Mouse (Mus musculus): ENCODE results near the gene Tmem9.

Tmem9 gene

DNA sequence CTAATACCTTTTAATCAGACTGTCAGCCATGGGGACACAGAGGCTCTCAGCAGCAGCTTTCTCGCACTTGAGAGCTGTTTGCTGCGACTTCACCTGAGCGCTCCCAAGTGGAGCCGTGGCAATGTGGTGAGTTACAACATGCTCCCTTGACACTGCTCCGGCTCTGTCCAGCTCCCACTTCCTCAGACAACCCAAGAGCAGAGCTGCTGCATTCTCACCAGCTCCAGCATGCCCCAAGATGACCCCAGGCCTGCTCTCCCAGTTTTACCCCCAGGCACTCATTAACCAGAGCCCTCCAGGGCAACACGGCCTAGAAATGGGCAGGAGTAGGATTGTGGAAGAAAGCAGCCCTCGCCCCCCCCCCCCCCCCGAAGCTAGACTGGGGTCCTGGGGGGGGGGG, 23.7 kb downstream of the Tmem9 start:
- no peak for DNase-seq (ENCODE audit: low read depth)

DNA sequence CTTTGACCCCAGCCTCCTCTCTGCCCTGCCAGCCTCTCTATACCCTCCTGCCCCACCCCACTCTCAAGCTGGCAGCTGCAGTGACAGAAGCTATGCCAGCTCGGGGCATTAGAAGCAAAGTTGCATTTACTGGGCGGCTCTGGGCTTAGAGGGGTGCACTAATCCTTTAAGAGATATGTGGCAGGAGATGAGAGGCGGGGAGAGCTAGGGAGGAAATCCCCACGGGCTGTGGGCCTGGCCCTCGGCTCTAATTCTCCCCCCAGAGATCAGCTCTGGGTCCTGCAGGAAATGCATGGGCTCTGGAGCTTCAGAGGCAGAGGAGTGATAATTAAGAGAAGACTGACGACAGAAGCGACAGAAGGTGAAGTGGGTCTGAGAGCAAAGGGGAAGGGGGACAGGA, 25.0 kb downstream of the Tmem9 start:
- no peak for DNase-seq (ENCODE audit: low read depth)

DNA sequence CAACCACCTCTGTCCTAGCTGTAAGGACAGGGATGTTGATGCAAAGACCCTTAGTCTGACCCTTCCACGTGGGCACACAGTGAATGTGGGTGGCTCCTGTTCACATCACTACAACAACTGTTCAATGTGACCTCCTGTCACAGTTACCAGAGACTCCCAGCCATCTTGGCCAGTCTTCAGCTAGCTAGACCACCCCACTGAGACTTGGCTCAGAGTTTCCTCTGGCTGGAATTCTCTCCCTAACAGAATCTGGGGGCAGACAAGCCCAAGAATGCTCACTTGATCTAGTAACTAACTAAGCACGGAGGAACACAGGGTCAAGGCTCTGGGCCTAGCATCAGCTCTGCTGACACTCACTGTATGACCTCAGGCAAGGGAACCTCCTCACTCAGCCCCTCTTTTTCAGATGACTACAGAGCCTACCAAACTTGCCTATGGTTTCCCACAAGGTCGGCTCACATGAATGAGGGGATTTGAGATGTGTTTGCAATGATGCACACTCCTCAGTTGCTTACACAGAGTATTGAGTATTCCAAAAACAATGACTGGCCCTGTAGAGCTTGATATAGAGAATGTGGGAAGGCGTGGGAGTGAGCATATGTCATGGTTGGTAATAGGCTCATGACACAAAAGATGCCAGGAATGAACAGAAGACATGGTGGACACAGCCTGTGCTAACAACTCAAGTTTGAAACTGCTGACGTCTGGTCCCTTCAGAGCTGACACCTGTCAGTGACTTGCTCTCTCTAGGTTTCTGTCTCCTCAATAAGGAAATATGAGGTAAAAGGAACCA, 31.0 kb downstream of the Tmem9 start:
- DNase-seq (ENCODE audit: low read depth) = no peak

DNA sequence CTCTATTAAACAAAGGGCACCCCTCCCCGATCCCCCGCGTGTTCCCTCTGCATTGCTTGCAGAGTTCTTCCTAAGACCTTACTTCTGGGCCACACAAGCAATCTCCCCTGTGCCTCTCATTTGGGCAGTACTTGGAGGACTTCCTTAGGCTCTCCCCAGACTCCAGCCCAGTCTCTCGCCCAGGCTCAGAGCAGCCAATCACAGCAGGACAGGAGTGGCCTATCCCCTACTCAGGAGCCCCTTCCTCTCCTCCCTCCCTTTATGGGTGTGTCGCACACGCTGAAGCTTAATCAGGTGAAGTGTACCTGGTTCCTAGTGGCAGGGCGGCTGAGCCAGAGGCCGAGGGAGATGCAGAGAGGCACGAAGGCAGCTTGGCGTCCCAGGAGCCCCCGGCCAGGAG, 32.5 kb downstream of the Tmem9 start:
- DNase-seq (ENCODE audit: low read depth) = no peak

DNA sequence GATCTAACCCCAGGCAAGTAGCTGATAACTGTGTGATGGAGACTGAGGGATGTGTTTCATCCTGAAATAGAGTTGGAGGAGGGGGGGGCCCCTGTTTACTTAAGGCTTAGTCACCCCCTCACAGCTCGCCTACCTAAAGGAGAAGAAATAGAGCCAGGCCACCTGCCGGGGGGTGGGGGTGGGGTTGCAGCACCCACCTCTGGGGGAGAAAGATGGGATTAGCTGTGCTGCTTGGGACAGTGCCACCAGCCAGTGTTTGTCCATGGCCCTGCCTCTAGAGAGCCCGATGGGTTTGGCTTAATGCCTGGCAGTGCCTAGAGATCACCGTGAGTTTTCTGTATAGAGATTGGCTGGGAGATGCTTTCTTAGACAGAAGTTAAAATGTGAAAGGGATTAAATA, 32.9 kb downstream of the Tmem9 start:
- DNase-seq (ENCODE audit: low read depth) = no peak

DNA sequence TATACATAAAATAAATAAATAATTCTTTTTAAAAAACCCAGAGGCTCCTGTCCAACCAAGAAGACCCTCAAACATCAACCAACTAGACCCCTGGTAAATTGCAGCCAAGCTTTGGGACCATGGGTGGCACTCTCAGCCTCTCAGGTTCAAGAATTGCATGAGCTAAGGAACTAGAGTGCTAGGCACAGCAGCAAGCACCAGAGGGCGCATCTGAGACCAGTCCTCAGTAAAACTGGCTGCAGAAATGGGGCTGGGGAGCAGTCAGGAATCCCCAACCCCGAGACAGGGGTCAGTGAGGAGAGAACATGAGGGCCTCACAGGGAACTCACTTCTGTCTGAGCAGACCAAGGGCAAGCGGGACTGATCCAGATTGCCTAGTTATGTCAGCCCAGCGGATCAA, 37.8 kb downstream of the Tmem9 start:
- peak; percentile 68 for DNase-seq (ENCODE audit: low read depth)

DNA sequence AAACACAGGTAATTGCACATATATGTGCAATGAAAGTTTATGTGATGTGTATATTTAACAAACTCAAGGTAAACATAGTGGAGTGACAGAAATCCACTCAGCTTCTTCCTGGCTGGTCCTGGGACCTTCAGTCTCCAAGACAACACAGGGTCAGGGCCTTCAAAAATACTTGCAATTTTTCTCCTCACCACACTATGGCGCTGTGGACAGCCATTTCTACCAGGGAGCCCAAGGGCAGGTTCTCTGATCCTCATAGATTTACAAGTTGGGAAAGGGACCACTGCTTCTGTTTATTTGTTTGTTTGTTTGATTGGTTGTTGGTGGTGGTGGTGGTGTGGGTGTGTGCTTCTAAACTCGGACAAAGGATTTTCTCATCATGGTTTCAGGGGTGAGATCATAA, 39.5 kb downstream of the Tmem9 start:
- DNase-seq (ENCODE audit: low read depth) = peak; percentile 34

DNA sequence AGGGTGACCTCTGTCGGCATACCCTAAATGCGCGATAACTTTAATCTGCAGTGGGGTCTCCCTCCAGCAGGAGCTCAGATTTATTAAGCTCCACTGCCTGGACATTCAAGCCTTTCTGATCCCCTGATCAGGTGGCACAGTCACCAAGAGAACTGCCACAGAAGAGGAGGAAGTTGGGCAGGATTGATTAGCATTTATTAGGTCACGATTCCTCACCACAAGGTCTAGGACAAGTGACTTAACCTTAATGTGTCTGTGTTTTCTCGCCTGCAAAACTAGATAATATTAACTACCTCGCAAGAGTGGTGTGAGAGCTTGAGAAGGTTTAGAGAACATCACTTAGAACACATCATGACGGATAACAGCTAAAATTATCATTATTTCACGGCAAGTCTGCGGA, 39.9 kb downstream of the Tmem9 start:
- no peak for DNase-seq (ENCODE audit: low read depth)

DNA sequence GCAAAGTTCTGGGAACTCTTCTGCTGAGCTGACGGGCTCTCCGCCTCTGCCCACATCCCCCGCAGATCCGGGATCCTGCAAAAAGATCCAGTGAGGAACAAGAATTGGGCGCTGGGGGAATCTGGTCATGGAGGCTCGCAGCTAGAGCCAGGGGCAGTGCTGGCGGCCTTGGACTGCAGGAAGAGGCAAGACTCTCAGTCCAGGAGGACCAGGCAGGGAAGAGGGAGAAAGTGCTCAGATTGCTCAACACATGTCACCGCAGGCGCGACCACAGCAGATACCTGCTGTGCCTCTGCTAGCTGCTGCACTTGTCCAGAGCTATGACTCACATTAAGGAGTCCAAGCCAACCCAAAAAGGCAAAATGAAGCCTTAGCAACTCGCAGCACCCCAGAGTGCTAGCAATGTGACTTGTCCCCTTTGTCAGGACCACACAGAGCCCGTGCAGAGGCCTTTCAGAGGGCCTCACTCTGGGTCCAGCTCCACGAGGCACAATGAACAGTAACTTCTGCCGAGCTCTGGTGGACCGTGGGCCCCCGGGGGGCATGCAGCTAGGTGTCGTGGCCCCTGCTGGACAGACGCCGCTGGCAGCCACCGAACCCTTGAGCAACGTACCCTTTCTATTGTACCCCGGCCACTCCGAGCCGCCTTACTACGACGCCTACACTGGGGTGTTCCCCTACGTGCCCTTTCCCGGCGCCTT, 42.5 kb downstream of the Tmem9 start, which contains the start of gene Ascl5:
TSS of gene Ascl5 (plus strand) at position 493 of the 701 bp plus-strand sequence.
- DNase-seq (ENCODE audit: low read depth) = no peak

DNA sequence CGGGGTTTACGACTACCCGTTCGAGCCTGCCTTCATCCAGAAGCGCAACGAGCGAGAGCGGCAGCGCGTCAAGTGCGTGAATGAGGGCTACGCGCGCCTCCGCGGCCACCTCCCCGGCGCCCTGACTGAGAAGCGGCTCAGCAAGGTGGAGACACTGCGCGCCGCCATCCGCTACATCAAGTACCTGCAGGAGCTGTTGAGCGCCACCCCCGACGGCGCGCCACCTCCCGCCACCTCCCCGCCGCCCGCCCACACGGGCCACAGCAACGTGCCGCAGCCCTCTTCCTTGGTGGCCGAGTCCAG, 43.0 kb downstream of the Tmem9 start:
- peak; percentile 46 for DNase-seq (ENCODE audit: low read depth)

DNA sequence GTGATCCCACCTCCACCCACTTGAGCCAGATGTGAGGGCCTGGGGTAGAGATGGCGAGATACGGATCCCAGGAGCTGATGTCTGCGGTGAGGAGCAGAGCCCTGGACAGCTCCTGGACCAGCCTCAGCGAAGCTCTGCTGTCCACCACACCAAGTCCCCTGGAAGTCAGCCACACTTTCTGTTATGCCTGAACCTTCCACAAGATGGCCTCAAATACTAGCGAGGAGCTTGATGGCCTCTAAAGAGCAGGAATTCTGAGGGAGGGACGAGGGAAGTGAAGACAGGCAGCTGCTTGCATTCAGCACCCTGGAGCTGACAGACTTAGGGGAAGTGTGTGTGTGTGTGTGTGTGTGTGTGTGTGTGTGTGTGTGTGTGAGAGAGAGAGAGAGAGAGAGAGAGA, 43.5 kb downstream of the Tmem9 start:
- peak; percentile 51 for DNase-seq (ENCODE audit: low read depth)

DNA sequence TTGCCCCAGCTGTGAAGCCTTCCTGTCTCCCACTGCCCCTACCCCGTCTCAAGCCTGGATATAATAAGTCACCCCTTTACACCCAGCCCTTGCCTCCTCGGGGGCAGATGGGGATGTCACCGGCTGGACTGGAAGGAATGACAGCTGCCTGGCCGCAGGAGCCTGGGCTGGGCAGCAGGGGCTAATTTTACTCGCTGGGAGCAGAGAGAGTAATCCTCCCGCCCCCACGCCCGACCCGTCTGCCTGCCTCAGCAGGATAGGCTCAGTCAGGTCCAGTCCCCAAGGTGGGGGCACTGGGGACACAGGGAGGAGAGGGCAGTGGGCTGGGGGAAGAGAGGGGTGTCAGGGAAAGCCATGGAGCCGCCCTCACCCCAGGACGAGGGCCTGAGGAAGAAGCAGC, 44.6 kb downstream of the Tmem9 start, which contains the start of gene Cacna1s:
TSS of gene Cacna1s (plus strand) at position 204 of the 400 bp plus-strand sequence.
- DNase-seq (ENCODE audit: low read depth) = no peak

DNA sequence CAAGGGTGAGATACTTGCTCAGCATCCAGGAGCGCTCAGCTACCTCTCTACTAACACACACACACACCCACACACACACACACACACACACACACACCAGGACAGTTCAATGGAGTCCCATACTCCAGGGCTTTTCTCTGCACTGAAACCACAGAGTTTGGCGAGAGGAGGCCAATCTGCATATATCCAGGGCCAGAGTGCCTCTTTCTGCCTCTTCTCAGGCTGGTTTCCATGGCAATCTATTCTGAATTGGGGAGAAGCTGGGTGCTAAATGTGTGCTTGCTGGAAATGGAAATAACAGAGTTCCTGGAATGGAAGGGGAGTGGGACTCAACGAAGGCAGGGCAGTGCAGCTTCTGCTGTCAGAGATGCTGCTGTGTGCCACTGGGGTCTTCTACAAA, 47.8 kb downstream of the Tmem9 start:
- DNase-seq (ENCODE audit: low read depth) = no peak

DNA sequence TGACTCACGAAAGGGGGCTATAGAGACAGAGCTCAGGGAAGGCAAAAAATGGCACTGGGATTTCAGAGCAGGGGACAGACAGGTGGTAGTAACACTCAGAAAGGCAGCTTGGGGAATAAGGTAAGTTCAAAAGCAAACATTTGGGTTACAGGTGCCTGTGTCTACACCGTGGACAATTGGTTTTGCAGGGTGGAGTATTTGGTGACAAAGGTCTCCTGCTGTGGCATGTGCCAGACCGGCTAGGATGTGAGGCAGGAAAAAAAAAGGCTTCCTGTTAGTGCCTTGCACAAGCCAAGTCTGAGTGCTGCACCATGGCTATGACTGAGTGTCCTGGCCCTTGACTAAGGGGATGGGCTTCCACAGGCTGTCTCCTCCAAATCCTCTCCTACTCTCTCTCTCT, 50.6 kb downstream of the Tmem9 start:
- no peak for DNase-seq (ENCODE audit: low read depth)

DNA sequence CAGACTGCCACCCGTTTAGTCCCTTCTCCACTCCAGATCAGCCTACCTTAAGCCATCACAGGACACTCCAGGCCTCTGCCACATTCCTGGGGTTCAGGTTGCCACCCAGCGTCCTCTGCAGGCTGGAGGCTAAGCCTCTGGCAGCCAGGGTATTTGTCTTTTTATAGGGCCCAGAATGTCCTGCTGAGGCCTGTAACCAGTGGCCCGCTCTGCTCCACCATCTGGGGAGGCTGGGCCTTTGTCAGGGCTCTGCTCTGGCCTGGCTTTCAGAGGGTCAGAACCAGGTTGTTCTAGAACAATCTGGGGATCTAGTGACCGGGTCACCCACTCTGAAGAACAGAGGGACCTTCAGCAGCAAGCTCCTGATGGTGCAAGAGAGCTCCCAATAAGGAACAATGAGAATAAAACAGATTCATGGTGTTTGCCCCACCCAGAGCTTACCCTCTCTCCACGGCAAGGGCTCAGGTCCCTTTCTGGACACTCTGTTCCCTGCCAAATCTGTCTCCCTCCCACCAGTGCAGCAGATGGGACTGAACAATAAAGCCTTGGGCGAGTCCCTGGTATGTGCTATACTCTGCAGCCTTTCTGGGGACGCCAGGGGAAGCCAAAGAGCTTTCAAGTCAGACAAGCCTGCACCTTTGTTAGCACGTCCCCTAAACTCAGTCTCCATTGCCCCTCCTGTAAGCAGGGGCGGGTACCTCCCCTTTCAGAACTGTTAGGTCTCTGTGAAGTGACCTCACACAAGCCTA, 53.3 kb downstream of the Tmem9 start:
- DNase-seq (ENCODE audit: low read depth) = no peak

DNA sequence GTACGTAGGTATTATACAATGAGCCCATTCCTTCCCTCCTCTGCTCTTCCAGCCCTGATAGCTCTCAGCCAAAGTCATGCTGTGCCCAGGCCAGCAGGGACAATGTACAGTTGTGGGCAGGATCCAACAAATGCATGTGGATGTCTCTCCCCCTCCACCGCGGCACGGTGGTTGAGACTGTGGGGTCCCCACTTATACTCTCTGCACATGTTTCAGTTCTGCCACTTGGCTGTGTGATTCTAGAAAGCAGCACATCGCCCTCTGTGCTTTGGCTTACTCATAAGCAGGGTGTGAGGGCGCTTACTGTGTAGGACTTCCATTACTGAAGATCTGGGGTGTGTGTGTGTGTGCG, 53.8 kb downstream of the Tmem9 start:
- DNase-seq (ENCODE audit: low read depth) = no peak

DNA sequence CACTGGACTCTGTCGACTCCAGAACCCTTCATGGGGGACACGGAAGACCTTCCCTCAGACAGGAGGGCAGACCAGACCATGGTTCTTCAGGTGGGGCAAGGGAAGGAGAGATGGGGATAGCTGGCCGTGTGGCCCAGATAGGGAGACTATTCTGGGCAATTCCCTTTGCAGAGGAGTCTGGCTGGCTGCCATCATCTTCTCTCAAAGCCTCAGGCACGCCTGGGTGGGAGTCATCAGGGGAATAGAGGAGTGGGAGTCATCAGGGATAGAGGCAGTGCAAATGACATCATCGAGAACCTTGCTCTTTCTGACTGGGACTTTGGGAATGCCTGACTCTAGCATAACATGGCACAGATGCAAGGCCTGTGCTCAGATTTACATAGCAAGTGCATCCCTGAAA, 56.0 kb downstream of the Tmem9 start:
- DNase-seq (ENCODE audit: low read depth) = no peak

DNA sequence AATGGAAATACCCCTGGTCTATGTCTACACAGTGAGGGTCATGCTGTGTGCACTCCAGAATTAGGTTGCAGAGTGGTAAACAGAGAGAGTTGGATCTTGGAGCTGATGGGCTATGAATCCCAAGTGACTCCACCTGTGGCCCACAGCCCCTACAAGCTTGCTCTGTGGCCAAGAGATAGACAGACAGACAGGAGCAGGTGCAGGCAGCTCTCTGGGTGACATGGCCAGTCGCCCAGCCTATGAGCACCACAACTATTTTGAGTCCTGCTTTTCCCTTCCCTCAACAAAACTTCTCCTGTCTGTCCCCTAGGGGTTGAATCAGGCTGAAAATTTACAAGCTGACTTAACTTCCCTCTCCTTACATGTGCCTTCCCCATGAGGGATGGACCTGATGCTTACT, 58.7 kb downstream of the Tmem9 start:
- no peak for DNase-seq (ENCODE audit: low read depth)

DNA sequence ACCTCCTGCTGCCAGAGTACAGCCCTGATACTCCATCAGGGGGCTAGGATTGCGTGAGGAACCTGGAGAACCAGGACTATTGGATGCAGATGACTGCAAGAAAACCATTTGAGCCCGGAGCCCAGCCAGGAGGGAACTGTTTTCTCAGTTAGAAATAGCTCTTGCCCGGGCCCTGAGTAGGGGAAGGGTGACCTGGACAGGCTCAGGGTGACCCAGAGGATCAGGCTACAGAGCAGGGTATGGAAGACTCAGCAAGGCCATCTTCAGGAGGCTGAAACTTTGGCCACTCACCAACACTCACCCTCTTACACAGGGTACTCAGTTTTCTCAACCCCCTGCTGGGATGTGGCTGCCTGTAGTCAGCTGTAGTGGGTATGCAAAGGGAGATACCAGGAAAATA, 59.6 kb downstream of the Tmem9 start:
- DNase-seq (ENCODE audit: low read depth) = no peak

DNA sequence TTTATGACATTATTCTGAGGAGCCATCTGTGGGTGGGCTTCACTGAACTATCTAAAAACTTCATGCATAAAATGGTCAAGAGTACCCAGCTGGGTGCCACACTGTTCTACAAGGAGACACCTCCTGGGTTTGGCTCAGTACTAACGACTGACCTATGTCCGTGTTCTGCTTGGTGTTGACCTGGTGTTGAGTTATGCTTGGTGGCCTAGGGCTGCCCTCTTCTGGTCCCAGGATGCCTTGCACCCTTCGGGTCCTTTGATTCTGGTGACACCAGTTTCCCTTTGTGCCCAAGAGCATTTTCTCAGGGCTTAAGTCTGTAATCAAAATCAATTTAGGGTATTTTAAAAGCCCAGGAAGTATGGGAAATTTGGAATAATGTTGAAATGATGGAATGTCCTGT, 68.1 kb downstream of the Tmem9 start:
- peak; percentile 28 for DNase-seq (ENCODE audit: low read depth)

DNA sequence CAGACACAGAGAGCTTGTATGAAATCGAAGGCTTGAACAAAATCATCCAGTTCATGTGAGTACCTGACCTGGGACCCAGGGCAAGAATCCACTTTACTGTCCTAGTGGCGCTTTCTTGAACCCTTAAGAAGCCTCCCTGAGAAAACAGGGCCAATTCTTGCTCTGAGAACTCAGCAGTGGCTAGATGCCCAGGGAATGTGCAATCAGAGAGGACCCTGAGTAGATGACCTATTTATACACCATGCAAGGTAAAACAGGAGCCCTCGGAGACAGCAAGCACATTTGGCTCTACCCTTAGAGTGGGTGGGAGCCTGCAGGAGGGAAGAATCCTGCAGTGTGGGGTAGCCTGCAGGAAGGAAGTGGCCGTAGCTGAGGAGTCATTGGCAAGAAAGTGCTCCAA, 69.7 kb downstream of the Tmem9 start:
- DNase-seq (ENCODE audit: low read depth) = no peak

DNA sequence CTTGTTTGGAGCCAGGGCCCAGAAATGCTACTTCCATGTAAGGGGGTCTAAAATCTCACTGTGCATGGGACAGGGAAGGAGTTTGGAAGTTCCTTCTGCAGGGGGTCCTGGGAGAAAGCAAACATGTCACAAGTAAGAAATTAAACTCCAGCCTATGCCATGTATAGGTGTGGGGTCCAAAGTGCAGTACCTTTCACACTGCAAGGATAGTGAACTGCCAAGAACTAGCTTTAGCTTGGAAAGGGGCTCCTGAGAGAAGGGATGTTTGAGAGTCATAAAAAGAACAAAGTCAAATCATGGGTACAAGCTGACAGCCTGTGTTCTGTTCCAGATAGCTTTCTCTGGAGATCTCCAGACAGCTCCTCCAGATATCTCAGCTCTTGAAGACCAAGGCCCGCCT, 73.2 kb downstream of the Tmem9 start:
- no peak for DNase-seq (ENCODE audit: low read depth)
